Mouse (Mus musculus): ENCODE measurements around the gene Hadha.

Gene Hadha

GRCm38 (mm10) chr5:30111126-30111525 lies 43.8 kb downstream of the Hadha start:
- DNase-seq: peak; percentile 86

GRCm38 (mm10) chr5:30110371-30111060 lies 44.4 kb downstream of the Hadha start:
- DNase-seq: peak; percentile 74

- DNase-seq: no peak
Observed at GRCm38 (mm10) chr5:30109899-30110298, 45.1 kb downstream of the Hadha start.

- no peak for DNase-seq
Observed at GRCm38 (mm10) chr5:30108233-30108632, 46.7 kb downstream of the Hadha start.

- DNase-seq: peak; percentile 44
Observed at GRCm38 (mm10) chr5:30107611-30108041, 47.3 kb downstream of the Hadha start.

- peak; percentile 80 for DNase-seq
Observed at GRCm38 (mm10) chr5:30107186-30107585, 47.8 kb downstream of the Hadha start.

- no peak for DNase-seq
Observed at GRCm38 (mm10) chr5:30106756-30107155, 48.2 kb downstream of the Hadha start.

- DNase-seq: peak; percentile 40
Observed at GRCm38 (mm10) chr5:30105668-30106300, 49.2 kb downstream of the Hadha start, which contains the start of gene 3110082J24Rik. 3110082J24Rik (minus strand) TSS chr5:30106086.

- DNase-seq: peak; percentile 73
Observed at GRCm38 (mm10) chr5:30104841-30105667, 49.9 kb downstream of the Hadha start, which contains the start of gene Garem2. Garem2 (plus strand) TSS chr5:30105161.

GRCm38 (mm10) chr5:30104339-30104738 lies 50.6 kb downstream of the Hadha start:
- DNase-seq: peak; percentile 84

- no peak for DNase-seq
Observed at GRCm38 (mm10) chr5:30103340-30103739, 51.6 kb downstream of the Hadha start.

- no peak for DNase-seq
Observed at GRCm38 (mm10) chr5:30098260-30098659, 56.7 kb downstream of the Hadha start.

GRCm38 (mm10) chr5:30095731-30096130 lies 59.2 kb downstream of the Hadha start:
- DNase-seq: no peak

GRCm38 (mm10) chr5:30094399-30094798 lies 60.6 kb downstream of the Hadha start:
- no peak for DNase-seq

- no peak for DNase-seq
Observed at GRCm38 (mm10) chr5:30092701-30093100, 62.3 kb downstream of the Hadha start.

GRCm38 (mm10) chr5:30072825-30073821 lies 81.8 kb downstream of the Hadha start, which contains the start of gene Tyms:
Tyms (minus strand) TSS chr5:30073617.
- DNase-seq: peak; percentile 93

- no peak for DNase-seq
Observed at GRCm38 (mm10) chr5:30072377-30072776, 82.6 kb downstream of the Hadha start.

GRCm38 (mm10) chr5:30071677-30072076 lies 83.3 kb downstream of the Hadha start:
- DNase-seq: no peak
